Mouse (Mus musculus): Measurements from ENCODE around the gene Myh9. TPM values are rescaled to one million over a fixed set of nuclear protein-coding genes. Genes with fewer than 3 reads are reported as not detected.
"Not testable (repeated sequence)": the region's sequence is repeated elsewhere in the genome, so short reads cannot be mapped to it uniquely, and the experiment has no call there.

Myh9 gene
- polyA plus RNA-seq, 1 experiment: 1,641 TPM

GRCm38 (mm10) chr15:77756081-77756480 lies 85.9 kb downstream of the Myh9 start:
- no peaks in the 10 kb centered on the region for H3K9me3 ChIP-seq
- no peak overlapping the region for H3K4me3 ChIP-seq (replicated peaks)
- no peak for TF ChIP-seq GATA1 (IDR thresholded peaks at IDR 0.05; ENCODE audit: borderline replicate concordance, low read length)
- no peak for TF ChIP-seq FLI1 (IDR thresholded peaks at IDR 0.05; ENCODE audit: low read length)
- peaks cover 8% of the 10 kb centered on the region for H3K27me3 ChIP-seq (replicated peaks)
- H3K36me3 ChIP-seq (replicated peaks; ENCODE audit: low read length): peaks cover 27% of the 10 kb centered on the region
- peaks cover 42% of the 10 kb centered on the region for H3K4me1 ChIP-seq

- TF ChIP-seq FLI1 (IDR thresholded peaks at IDR 0.05; ENCODE audit: low read length) (no peak), GATA1 (IDR thresholded peaks at IDR 0.05; ENCODE audit: borderline replicate concordance, low read length) (no peak)
- H3K4me3 ChIP-seq (replicated peaks): no peak overlapping the region
- H3K4me1 ChIP-seq: peaks cover 39% of the 10 kb centered on the region
- H3K27me3 ChIP-seq (replicated peaks): peaks cover 8% of the 10 kb centered on the region
- peaks cover 21% of the 10 kb centered on the region for H3K36me3 ChIP-seq (replicated peaks; ENCODE audit: low read length)
- H3K9me3 ChIP-seq: no peaks in the 10 kb centered on the region
Observed at GRCm38 (mm10) chr15:77755132-77755531, 86.8 kb downstream of the Myh9 start.

GRCm38 (mm10) chr15:77752443-77752842 lies 89.5 kb downstream of the Myh9 start:
- H3K9me3 ChIP-seq: peaks cover 15% of the 10 kb centered on the region
- TF ChIP-seq FLI1 (IDR thresholded peaks at IDR 0.05; ENCODE audit: low read length) (no peak), GATA1 (IDR thresholded peaks at IDR 0.05; ENCODE audit: borderline replicate concordance, low read length) (no peak)
- peaks cover 21% of the 10 kb centered on the region for H3K27me3 ChIP-seq (replicated peaks)
- H3K36me3 ChIP-seq (replicated peaks; ENCODE audit: low read length): peaks cover 22% of the 10 kb centered on the region
- peaks cover 38% of the 10 kb centered on the region for H3K4me1 ChIP-seq
- no peak overlapping the region for H3K4me3 ChIP-seq (replicated peaks)

GRCm38 (mm10) chr15:77750461-77750860 lies 91.5 kb downstream of the Myh9 start:
- Histone ChIP-seq H3K9me3 (peaks cover 15% of the 10 kb centered on the region), H3K4me1 (peaks cover 21% of the 10 kb centered on the region), H3K27me3 (replicated peaks) (peaks cover 35% of the 10 kb centered on the region), H3K36me3 (replicated peaks; ENCODE audit: low read length) (peaks cover 27% of the 10 kb centered on the region), H3K4me3 (replicated peaks) (no peak overlapping the region)
- TF ChIP-seq GATA1 (IDR thresholded peaks at IDR 0.05; ENCODE audit: borderline replicate concordance, low read length) (no peak), FLI1 (IDR thresholded peaks at IDR 0.05; ENCODE audit: low read length) (no peak)

- Histone ChIP-seq H3K9me3 (peaks cover 15% of the 10 kb centered on the region), H3K36me3 (replicated peaks; ENCODE audit: low read length) (peaks cover 27% of the 10 kb centered on the region), H3K27me3 (replicated peaks) (peaks cover 39% of the 10 kb centered on the region), H3K4me1 (peaks cover 16% of the 10 kb centered on the region), H3K4me3 (replicated peaks) (no peak overlapping the region)
- TF ChIP-seq GATA1 (IDR thresholded peaks at IDR 0.05; ENCODE audit: borderline replicate concordance, low read length): no peak
Observed at GRCm38 (mm10) chr15:77749717-77750116, 92.3 kb downstream of the Myh9 start.

- H3K27me3 ChIP-seq (replicated peaks): peaks cover 38% of the 10 kb centered on the region
- peaks cover 16% of the 10 kb centered on the region for H3K4me1 ChIP-seq
- no peak for TF ChIP-seq GATA1 (IDR thresholded peaks at IDR 0.05; ENCODE audit: borderline replicate concordance, low read length)
- TF ChIP-seq FLI1 (IDR thresholded peaks at IDR 0.05; ENCODE audit: low read length): no peak
- H3K36me3 ChIP-seq (replicated peaks; ENCODE audit: low read length): peaks cover 27% of the 10 kb centered on the region
- peaks cover 15% of the 10 kb centered on the region for H3K9me3 ChIP-seq
- no peak overlapping the region for H3K4me3 ChIP-seq (replicated peaks)
Observed at GRCm38 (mm10) chr15:77748414-77748813, 93.6 kb downstream of the Myh9 start.

- Histone ChIP-seq H3K9me3 (peaks cover 19% of the 10 kb centered on the region), H3K4me1 (peaks cover 5% of the 10 kb centered on the region), H3K36me3 (replicated peaks; ENCODE audit: low read length) (peaks cover 27% of the 10 kb centered on the region), H3K27me3 (replicated peaks) (peaks cover 32% of the 10 kb centered on the region), H3K4me3 (replicated peaks) (no peak overlapping the region)
- no peak for TF ChIP-seq GATA1 (IDR thresholded peaks at IDR 0.05; ENCODE audit: borderline replicate concordance, low read length)
- TF ChIP-seq FLI1 (IDR thresholded peaks at IDR 0.05; ENCODE audit: low read length): no peak
Observed at GRCm38 (mm10) chr15:77746326-77746725, 95.6 kb downstream of the Myh9 start.

GRCm38 (mm10) chr15:77745081-77745480 lies 96.9 kb downstream of the Myh9 start:
- peaks cover 23% of the 10 kb centered on the region for H3K36me3 ChIP-seq (replicated peaks; ENCODE audit: low read length)
- peaks cover 32% of the 10 kb centered on the region for H3K27me3 ChIP-seq (replicated peaks)

GRCm38 (mm10) chr15:77744632-77745031 lies 97.3 kb downstream of the Myh9 start:
- Histone ChIP-seq H3K4me1 (0 out of 2 replicates have a peak, but pooled peaks cover 3% of the 10 kb centered on the region), H3K9me3 (peaks cover 16% of the 10 kb centered on the region), H3K4me3 (replicated peaks) (no peak overlapping the region), H3K36me3 (replicated peaks; ENCODE audit: low read length) (peaks cover 19% of the 10 kb centered on the region), H3K27me3 (replicated peaks) (peaks cover 29% of the 10 kb centered on the region)
- no peak for TF ChIP-seq FLI1 (IDR thresholded peaks at IDR 0.05; ENCODE audit: low read length)
- TF ChIP-seq GATA1 (IDR thresholded peaks at IDR 0.05; ENCODE audit: borderline replicate concordance, low read length): no peak

More at GRCm38 (mm10) chr15:77745081-77745480, 96.9 kb downstream of the Myh9 start:
- Histone ChIP-seq H3K4me1 (0 out of 2 replicates have a peak, but pooled peaks cover 3% of the 10 kb centered on the region), H3K9me3 (peaks cover 19% of the 10 kb centered on the region), H3K4me3 (replicated peaks) (no peak overlapping the region)
- TF ChIP-seq GATA1 (IDR thresholded peaks at IDR 0.05; ENCODE audit: borderline replicate concordance, low read length) (no peak), FLI1 (IDR thresholded peaks at IDR 0.05; ENCODE audit: low read length) (no peak)

GRCm38 (mm10) chr15:77741556-77741955 lies 100.4 kb downstream of the Myh9 start:
- H3K27me3 ChIP-seq (replicated peaks): peaks cover 16% of the 10 kb centered on the region
- not testable (repeated sequence) for H3K36me3 ChIP-seq (replicated peaks; ENCODE audit: low read length); H3K4me1 ChIP-seq; H3K4me3 ChIP-seq (replicated peaks); H3K9me3 ChIP-seq

All from megakaryocyte, embryonic 14.5 days (primary cell).